Mouse (Mus musculus): ENCODE results near the gene Bpgm.

The Bpgm gene

DNA sequence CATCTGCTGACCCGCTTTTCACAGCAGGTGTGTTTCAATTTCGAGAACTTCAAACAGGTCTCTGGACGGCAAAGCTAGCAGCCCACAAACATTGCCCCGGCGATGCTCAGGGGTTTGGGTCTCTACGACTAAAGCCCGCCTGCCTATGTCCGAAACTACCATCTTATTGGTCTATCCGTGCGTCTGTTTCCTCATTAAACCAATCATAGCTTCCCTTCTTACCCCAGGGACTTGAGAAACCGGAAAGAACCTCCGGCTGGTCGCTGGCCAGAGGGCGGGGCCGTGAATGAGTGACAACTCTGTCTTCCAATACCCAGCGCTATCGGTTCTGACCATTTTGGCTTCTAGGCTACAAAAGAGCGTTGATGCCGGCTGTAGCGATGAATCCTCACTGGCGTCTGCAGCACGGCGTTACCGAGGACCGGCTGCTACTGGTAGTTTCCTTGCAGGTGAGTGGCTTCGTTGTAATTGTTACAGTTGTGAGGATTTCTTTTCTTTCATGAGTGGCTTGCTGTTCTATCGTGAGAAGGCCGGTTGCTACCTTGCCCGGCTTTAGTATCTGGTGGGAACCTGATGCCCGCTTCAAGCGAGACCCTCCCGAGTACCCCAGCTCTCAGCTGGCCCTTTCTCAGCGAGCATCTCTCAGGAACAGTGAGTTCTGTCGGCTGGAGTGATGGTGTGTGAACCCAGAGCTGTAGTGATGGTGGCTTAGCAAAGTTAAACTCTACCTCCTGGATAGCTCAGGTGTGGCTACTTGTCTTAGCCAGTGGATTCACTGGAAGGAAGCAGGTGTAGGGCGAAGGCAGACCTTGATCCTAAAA is at the start of gene Bpgm:
Bpgm (plus strand) TSS at position 234 of the 821 bp plus-strand sequence.
- peak; percentile 98 for DNase-seq (ENCODE audit: low read depth, low spot score)

GRCm38 (mm10) chr6:34439006-34439405 is 37.0 kb upstream of the Bpgm start:
- DNase-seq (ENCODE audit: low read depth, low spot score), result no peak

- DNase-seq (ENCODE audit: low read depth, low spot score), result peak; percentile 11
These were observed 34.3 kb upstream of the Bpgm start for GRCm38 (mm10) chr6:34441556-34442257.

DNA sequence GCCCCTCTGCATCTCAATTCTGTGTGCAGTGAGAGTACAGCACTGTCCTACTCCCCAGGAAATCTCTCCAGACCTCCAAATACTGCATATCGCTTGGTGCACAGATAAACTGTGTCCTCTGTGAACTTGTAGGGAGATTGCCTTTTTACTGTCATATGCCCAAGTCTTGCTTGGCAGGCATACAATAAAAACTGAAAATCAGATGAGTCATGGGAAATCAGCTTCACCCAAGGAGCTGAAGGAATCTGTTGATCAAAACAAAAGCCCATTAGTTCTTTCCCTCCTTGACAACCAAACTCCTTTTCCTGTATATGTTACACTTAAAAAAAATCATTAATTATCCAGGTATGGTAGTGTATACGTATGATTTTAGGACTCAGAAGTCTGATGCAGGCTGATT is 32.2 kb upstream of the Bpgm start:
- DNase-seq (ENCODE audit: low read depth, low spot score), result no peak

DNA sequence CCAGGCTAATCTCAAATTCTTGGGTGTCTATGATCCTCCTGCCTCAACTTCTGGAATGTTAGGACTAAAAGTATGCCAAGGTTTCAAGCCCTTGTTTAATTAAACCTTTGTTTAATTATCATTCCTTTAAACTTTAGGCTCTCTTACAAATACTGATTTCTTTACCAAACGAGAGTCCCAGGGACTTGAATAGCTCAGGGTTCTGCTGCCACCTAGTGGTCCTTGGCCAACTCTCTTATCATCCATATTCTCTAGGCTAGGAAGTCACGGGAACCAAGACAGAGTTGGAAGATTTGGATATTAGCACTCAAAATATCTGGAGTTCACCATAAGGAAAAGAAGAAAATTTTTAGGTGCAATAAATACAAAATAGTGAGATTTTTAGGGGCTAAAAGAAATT is 28.0 kb upstream of the Bpgm start:
- DNase-seq (ENCODE audit: low read depth, low spot score), result peak; percentile 86

DNA sequence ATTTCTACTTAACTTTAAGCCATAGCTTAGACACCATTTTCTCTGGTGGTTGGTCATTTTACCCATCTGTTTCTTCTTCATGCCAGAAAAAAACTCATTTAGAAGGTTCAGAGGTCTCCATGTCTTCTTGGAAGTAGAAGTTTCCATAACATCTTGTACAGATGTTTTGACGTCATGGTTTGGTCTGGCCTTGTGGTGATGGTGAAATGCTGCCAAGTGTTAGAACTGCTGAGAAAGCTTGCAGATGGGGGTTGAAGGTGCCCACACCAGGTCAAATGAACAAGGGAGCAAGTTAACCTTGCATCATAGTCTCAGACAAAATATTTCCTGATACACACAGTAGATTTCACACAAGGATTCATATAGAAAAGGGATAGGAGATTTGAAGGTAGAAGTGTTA is 27.3 kb upstream of the Bpgm start:
- no peak for DNase-seq (ENCODE audit: low read depth, low spot score)

GRCm38 (mm10) chr6:34452963-34453770 is 22.8 kb upstream of the Bpgm start:
- no peak for DNase-seq (ENCODE audit: low read depth, low spot score)

- no peak for DNase-seq (ENCODE audit: low read depth, low spot score)
These were observed 16.6 kb upstream of the Bpgm start for GRCm38 (mm10) chr6:34459456-34459855.

- no peak for DNase-seq (ENCODE audit: low read depth, low spot score)
These were observed 15.4 kb upstream of the Bpgm start for GRCm38 (mm10) chr6:34460651-34461050.

GRCm38 (mm10) chr6:34463582-34463981 is 12.4 kb upstream of the Bpgm start:
- no peak for DNase-seq (ENCODE audit: low read depth, low spot score)

- no peak for DNase-seq (ENCODE audit: low read depth, low spot score)
These were observed 4.4 kb upstream of the Bpgm start for GRCm38 (mm10) chr6:34471434-34472110.

- DNase-seq (ENCODE audit: low read depth, low spot score), result no peak
These were observed 2.7 kb upstream of the Bpgm start for GRCm38 (mm10) chr6:34473346-34473745.

GRCm38 (mm10) chr6:34474031-34474430 is 2.0 kb upstream of the Bpgm start:
- peak; percentile 67 for DNase-seq (ENCODE audit: low read depth, low spot score)

GRCm38 (mm10) chr6:34475391-34475790 is 616 bp upstream of the Bpgm start:
- DNase-seq (ENCODE audit: low read depth, low spot score), result peak; percentile 46

- no peak for DNase-seq (ENCODE audit: low read depth, low spot score)
These were observed 2.0 kb downstream of the Bpgm start for GRCm38 (mm10) chr6:34478036-34478435.

DNA sequence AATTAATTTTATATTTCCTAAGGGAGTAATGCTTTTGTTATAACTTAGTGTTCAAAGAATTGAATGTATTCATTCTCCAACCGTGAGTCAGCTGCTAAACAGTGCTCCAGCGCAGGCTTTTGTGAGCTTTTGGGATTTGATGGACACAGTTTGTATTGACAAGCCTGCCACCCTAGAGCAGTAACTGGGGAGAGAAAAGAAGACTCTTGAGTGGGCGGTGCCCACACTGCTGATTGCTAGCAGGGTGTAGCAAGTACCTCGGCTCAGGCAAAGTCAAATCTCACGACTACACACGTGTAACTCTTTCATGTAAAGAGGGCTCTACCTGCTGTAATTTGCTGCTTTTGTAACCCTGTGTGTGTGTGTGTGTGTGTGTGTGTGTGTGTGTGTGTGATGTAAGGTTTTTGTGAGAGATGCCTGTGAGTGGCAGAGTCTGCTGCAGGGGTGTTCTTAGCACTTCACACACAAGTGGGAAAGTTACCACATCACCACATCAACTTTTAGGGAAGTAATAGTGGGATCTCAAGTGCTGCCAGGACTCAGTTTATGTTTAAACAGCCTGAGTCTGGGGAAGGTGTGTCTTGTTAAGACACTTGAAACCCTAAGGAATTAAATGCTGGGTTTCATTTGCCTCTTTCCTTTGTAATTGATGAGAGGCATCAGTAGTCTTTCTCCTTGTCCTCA is 2.8 kb downstream of the Bpgm start:
- peak; percentile 23 for DNase-seq (ENCODE audit: low read depth, low spot score)

DNA sequence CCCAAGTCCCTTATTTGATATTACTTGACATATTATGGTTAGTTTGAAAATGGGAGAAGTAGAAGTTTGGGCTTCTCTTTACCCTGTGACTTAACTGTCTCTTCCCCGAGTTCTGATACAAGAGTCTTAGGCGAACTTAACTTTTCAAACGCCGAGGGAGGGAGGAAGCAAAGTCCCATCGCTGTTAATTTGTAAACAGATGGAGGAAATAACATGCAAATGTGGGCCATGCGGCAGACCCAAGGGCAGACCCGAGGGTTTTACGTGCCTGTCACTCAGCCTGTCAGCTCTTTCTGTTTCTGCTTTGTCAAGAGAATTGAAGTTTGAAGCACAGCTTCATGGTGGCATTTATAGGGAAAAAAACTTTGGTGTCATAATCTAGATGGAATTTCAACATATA is 3.5 kb downstream of the Bpgm start:
- peak; percentile 21 for DNase-seq (ENCODE audit: low read depth, low spot score)

GRCm38 (mm10) chr6:34480749-34481148 is 4.7 kb downstream of the Bpgm start:
- no peak for DNase-seq (ENCODE audit: low read depth, low spot score)

GRCm38 (mm10) chr6:34481349-34481748 is 5.3 kb downstream of the Bpgm start:
- no peak for DNase-seq (ENCODE audit: low read depth, low spot score)

DNA sequence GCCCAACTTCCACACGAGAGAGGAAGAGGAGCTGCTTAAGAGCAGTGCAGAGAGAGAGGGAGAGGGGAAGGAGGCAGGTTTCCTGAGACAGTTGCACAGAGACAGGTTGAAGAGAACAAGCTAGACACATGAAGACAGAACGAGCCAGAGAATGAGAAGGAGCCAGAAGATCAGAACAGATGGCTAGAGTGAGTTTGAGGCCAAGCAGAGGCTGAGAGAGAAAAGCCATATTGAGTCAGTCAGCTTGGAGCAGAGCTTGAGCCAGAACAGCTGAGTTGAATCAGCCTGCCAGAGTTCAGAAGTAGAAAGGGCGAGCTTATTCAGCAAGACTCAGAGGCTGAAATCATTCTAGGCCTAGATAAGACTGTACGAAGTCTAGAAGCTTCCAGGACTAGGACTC is 6.8 kb downstream of the Bpgm start:
- DNase-seq (ENCODE audit: low read depth, low spot score), result no peak

DNA sequence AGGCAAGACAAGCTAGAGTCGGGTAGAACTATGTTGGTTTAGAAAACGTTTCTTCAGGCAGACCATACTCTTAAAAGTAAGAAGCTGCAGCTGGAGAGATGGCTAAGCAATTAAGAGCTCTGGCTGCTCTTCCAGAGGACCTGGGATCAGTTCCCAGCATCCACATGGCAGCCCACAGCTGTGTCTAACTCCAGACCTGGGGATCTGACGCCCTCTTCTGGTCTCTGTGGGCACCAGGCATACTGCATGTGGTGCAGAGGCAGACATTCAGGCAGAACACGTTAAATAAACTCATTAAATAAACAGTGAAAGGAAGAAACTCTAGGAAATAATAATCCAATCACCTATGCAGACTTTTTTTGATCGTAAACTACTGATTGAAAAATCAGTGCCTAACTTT is 7.4 kb downstream of the Bpgm start:
- DNase-seq (ENCODE audit: low read depth, low spot score), result no peak
